Mouse (Mus musculus): ENCODE data around the gene Ccdc117. TPM values are rescaled to one million over a fixed set of nuclear protein-coding genes. Genes with fewer than 3 reads are reported as not detected.
"Not testable (repeated sequence)": the region's sequence is repeated elsewhere in the genome, so short reads cannot be mapped to it uniquely, and the experiment has no call there.

Gene Ccdc117
- total RNA-seq, 2 experiments from 2014 or later, result 18.0 to 19.1 TPM

DNA sequence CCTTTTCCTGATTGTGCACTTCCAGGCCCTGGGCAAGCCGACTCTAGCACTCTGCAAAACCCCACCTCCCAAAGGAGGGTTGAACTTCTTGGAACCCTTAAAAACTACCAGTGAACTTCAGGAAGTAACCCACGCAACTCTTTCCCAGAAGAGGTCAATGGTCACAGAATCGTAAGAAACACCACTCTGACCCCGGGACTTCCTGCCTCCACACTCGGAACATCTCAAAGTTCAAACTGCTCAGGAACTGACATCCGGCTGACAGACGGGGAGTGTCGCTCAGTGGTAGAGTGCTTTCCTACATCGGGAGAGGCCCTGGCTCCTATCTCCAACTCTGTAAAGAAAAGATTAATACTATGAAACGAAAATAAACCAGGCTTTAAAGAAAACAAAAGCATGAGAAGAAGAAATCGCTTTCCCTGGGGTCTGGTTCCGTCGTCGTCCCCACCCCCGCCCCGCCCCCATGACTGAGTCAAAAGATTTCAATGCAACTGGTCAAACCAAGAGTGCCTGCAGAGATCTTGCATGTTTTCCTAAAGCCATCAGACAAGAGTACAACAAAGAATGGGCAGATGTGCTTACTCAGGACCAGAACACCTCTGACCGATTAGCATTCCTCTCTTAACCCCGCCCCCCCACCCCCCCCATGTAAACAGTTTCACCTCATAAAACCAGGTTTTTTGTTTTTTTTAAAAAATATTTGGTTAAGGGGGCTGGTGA lies 36.0 kb downstream of the Ccdc117 start:
- no peak for DNase-seq

DNA sequence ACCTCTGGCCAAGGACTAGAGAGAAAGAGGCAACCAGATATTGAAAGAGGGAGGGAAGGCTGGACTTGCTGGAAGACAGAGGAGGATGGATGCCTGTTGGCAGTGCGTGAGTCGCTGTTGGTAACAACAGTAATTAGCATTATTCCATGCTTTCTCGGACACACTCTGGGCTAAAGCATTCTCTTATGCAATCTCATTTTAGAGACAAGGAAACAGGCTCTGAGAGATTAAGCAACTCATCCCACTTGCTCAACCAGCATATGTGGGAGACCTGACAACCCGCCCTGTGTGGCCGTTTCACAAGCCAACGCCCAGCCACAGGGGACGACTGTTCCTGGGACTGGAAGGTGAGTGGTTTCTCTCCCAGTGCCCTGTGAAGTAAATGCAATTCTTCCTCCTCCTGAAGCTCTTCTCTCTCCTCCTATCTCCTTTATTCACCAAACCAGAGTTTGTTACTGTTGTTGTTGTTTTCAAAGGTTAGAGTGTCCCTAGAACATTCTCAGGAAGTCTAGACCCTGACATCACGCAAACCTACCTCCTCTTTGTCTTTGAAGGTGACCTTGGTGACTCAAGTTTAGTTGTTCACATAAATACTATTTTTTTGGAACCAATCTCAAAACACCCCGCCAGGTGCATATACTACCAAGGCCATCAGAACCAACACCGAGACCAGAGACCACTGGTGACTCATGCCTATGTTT lies 39.5 kb downstream of the Ccdc117 start:
- DNase-seq, result no peak

DNA sequence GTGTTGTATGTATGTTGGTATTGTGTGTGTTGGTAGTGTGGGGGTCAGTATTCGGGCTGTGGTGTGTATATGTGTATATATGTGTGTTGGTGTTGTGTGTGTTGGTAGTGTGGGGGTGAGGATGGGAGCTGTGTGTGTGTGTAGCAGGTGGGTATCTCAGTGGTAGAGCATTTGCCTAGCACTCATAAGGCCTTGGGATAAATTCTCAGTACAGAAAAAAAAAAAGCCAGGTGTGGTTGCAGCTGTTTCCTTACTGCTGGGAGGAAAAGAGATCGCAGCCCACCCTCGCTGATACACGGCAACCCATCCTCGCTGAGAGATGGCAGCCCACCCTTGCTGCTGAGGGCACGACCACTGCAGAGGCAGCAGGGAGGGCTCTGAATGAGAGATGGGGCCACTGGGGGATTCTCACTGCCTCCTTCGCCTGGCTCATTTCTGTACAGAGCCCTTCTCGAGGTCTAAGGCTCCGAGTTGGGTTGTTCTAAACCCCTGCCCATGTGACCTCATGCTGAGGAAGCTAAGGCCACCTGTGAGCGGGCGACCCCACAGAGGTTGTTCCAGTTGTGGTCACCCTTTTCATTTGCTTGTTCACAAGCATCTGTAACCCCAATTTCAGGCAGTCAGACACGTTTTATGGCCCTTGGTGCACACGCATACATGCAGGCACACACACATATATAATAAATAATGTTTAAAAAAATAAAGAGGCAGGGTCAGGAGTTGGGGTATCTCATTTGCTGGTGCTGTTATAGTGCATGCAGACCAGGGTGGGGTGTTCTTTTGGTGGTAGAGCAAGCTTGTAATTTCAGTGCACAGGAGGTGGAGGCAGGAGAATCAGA lies 40.9 kb downstream of the Ccdc117 start:
- DNase-seq, result no peak

DNA sequence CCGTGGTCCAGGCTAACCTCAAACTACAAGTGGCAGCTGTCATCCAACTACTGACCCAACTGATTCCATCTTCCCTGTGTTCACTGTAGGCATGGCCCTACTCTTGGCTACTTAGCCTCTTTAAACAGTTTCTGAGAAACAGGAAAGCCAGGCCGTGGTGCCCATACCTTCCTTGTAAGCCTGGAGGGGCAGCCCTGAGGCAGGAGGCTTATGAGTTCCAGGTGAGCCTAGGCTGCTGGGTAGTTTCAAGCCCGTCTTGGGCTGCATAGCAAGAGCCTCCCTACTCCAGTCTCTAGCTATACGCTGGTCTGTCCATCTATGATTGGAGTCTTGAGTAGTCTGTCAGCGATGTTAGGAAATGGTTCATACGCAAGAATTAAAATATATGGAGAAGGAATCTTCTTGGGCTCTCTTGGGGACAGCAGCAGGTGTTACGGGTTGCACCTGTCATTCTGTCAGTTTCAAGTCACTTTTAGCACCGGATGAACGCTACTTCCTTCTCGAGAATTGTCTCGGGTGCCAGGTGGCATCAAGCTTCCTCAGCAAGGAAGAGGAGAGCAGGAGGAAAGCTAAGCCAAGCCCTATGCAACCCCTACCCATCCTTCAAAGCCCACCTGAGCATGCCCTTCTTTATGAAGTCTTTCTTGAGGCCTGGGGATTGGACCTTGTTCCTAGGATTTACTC lies 41.9 kb downstream of the Ccdc117 start:
- no peak for DNase-seq

DNA sequence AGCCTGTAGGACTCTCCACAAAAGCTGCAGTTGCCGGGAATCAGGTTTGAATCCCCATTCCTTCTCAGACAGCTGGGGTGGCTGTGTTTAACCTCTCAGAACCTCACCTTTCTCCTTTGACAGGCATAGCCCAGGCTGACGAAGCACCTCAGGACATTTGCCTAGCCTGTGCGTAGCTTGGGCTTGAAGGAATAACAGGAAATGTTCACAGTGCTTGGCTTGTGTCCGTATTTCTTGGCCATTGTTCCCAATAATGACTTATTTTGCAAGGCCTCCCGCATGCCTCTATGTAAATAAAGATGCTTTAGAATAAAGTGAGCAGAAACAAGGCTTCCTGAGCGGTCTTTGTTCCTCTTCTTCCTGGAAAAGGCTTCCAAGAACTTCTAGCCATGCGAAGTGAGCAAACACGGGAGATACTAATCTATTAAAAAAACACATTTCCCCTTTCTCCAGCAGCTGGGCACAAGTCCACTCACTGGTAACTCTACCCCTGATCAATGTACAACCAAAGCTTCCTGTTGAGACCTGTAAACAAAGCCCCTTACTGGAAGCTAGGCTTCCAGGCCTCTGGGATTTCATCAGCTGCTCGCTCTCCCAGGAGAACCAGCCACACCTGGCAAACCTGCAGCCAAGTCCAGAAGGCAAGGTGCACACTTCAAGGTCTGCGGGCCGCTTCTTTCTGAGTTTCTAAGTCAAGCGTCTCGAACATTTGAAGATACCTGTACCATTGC lies 42.9 kb downstream of the Ccdc117 start:
- no peak for DNase-seq

DNA sequence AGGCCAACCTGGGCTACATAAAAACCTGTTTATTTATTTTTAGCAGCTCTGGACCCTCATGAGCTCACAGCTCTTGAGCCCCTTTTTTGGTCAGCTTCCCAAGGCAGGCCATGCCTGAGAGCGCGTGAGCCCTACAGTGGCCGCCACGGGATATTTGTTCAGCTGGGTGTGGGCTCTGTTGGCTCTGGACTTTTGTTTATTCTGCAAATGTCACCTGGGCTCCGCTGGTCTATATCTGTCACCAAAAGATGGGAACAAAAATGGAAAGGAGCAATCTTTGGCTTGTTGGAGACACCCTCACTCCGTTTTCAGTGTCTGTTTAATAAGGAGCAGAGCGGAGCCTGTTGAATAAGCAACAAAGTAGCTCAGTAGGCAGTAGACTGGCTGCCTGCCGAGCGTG lies 43.6 kb downstream of the Ccdc117 start:
- DNase-seq, result no peak

DNA sequence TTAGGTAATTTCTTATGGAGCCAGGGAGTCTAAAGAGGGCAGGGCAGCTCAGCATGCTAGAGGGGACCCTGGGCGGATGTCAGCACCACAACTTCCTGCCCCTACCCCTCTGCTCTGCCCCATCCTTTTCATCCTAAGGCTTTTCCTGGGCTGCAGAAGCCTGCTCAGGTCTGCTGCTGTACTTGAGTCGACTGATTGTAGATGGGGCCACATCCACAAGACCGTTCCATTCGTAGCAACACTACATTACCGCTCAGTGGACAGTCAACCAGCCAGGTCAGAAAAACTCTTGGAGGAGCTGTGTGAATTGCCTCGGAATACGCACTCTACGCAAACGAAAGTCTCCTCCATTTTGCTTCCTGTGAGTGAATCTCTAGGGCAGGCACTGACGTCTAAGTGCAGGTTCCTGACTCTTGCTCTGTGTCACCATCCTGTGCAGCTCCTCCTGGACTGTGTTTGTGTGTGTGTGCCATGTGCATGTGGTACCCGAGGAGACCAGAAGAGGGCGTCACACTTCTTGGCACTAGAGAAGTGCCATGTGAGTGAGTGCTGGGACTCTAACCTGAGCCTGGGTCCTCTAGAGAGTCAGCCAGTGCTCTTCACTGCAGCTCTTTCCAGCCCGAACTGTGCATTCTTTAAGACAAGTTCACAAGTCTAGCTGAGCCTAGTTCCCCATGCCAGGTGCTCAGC lies 45.3 kb downstream of the Ccdc117 start:
- no peak for DNase-seq

DNA sequence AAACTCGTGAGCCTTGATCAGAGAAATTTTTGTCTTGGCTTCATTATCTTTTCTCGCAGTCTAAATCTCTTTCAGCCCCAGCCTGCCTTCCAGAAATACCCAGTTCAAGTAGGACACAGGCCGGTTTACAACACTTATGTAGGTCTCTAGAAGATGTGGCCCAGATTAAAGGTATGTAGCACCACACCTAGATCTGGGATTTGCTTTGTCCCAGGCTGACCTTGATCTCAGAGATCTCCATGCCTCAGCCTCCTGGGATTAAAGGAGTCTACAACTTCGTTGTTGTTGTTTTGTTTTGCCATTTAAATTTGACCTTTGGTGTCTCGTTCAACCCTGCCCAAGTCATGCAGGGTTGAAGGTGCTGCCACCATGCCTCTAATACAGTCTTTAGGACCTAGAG lies 46.1 kb downstream of the Ccdc117 start:
- DNase-seq, result no peak

DNA sequence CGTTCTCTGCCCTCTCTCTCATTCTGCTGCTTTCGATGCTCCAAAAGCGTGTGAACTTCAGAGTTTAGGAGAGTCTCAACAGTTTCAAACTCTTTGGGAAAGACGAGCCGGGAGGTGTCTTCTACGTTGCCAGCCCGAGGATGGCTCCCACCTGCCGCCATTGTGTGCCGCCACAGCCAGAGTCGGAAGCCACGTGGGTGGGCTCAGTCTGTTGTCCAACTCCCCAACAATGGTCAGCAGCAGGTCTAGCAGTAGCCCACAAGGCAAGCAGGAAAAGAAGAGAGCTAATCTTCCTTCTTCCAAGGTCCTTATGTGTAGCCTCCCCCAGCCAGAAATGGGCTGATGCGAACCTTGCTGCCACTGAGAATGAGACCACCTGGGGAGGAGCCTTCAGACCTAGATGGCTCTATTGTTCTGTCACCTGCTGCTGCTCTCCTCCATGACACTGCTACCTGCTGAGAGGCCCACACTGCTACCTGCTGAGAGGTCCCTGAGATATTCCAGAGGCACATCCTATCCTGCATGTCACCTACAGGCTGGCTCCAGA lies 46.6 kb downstream of the Ccdc117 start:
- no peak for DNase-seq

DNA sequence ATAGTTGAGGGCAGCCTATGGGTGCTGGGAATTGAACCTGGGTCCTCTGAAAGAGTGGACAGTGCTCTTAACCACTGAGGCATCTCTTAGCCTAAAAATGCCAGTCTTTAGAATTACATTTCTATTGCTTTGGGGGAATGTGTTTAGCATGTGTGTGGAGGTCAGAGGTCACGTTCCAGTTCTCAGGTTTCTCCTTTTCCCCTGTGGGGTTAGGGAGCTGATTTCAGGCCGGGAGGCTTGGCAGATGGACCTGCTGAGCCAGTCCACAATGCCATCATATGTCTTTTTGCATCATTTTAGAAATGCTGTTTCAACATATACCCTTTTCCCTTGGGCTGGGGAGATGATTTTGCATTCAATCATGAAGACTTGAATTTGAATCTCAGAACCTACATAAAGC lies 48.1 kb downstream of the Ccdc117 start:
- DNase-seq, result no peak

DNA sequence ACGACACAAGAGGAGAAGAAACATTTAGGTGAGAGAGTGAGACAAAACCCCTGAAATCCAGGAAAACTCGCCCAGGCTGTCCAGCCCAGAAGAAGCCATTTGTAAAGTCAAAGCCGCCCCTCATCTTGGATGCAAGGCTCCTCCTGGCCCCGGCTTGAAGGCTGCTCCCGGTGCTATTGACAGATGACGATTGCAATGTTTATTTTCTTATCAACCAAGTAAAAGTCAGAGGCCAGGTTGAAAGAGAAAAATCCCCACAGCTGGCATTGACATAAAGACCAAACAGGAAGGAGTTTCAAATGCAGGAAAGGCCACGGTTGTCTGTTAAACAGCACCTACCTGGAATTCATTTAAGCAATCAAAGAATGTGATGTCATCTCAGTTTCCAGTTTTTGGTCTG lies 50.1 kb downstream of the Ccdc117 start:
- no peak for DNase-seq

DNA sequence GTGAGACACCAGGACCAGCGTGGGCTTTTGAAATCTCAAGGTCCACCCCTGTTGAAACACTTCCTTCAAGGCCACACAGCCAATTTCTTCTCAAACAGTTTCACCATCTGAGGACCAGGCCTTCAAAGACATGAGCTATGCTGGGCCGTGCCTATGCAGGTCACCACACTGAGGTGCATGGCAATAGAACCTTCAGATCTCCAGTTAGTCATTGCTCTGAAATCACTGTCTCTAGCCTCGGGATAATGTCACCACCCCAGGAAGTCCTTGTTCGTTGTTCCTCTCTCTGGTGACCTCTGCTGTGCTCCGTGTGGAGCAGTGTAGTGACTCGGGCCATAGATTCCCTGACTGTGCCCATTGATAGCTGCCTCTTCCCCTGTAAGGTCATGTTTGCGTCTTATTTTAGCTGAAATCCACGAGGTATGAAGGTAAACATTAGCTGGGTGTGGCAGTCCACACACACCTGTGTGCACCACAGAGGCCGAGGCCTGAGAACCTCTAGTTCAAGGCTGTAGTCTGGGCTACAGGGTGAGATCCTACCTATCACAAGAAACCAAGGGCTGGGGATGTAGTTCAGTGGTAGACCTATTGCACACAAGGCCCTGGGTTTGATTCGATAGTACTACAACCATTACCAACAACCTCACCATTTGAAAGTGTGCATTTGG lies 50.9 kb downstream of the Ccdc117 start:
- no peak for DNase-seq

DNA sequence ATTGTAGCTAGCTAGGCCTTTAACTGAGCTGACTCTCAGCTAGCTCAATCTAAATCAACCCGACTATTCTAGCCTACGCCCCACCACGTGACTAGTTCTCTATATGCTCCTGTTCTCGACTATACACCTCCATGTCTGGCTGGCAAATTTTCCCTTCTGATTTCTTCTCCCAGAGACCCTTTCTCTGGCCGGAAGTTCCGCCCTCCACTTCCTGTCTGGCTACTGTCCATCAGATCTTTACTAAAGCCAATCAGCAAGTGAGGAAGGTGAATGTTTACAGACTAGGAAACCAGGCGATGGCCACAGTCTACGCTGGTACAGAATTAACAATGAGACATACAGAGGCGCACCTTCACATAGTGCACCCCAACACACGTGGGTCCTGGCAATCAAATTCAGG lies 52.6 kb downstream of the Ccdc117 start:
- DNase-seq, result not testable (repeated sequence)

DNA sequence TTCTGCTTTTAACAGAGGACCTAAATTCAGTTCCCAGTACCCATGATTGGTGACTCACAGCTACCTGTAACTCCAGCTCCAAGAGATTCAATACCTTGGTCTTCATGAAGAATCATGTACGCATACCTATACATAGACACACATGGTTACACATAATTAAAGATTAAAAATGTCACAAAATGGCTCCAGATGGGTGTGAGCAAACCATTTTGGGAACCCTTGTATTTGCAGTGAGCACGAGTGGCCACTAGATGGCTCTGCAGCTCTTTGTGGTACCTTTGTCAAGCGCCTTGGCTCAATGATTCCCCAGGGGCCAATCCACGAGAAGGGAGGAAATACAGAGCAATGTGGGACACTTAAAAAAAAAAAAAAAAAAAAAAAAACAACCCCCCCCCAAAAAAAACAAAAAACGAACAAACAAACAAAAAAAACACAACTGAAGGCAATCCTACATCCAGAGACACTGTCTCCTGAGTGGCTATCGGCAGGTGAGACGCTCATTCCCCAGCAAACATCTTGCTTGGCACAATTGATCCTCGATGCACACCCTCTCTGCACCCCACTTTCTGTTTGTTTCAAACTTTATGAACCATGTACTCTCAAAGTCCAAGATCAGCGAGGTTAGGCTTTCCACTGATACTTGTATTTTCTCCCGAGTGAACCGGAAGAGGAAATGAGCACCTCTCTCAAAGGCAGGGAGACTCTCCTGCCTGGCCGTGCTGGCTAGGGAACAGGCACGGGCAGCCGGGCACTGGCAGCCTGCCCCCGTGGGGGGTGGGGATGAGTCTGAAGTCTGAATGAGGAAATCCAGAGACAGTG lies 56.6 kb downstream of the Ccdc117 start:
- DNase-seq, result peak; percentile 64 to 71

DNA sequence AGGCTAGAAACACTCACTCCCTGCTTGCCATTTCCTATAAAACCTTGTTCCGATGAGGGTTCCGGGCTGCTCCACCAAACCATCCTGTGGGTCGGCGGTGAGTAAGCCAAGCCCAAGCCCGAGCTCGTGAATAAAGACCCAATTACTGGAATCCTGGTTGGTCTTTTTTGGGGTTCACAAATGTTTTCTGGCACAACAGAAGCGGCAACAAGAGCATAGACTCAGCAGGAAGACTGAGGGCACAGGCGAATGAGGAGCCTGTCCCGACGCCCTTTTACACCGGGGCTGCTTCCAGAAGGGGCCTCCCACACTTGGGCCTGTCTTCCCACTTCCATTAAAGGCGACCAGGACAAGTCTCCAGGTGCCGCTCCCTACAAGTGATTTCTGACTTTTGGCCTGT lies 59.4 kb downstream of the Ccdc117 start:
- DNase-seq, result no peak

Measured in layer of hippocampus, postnatal 36 days (tissue).